Mouse (Mus musculus) lung, postnatal 14 days (tissue): ENCODE results near the gene Tie1.
"Not testable (repeated sequence)": the region's sequence is repeated elsewhere in the genome, so short reads cannot be mapped to it uniquely, and the experiment has no call there.

Source experiments
- DNase-seq: peaks from one replicate; pipeline ENCODE4 v3.0.0; 2021

The Tie1 gene

GRCm38 (mm10) chr4:118489717-118490132 is at the start of gene Tie1:
Gene Tie1, minus strand, starts transcription at chr4:118490061.
- DNase-seq = peak; percentile 73

- no peak for DNase-seq
Measured at GRCm38 (mm10) chr4:118537801-118538200, 47.9 kb upstream of the Tie1 start.

- no peak for DNase-seq
Measured at GRCm38 (mm10) chr4:118535610-118536009, 45.7 kb upstream of the Tie1 start.

GRCm38 (mm10) chr4:118533605-118534004 is 43.7 kb upstream of the Tie1 start:
- DNase-seq = no peak

- DNase-seq = no peak
Measured at GRCm38 (mm10) chr4:118533156-118533555, 43.3 kb upstream of the Tie1 start.

GRCm38 (mm10) chr4:118532663-118533062 is 42.8 kb upstream of the Tie1 start:
- DNase-seq = no peak

GRCm38 (mm10) chr4:118527720-118528119 is 37.9 kb upstream of the Tie1 start:
- DNase-seq = no peak

- no peak for DNase-seq
Measured at GRCm38 (mm10) chr4:118527335-118527681, 37.4 kb upstream of the Tie1 start.

- DNase-seq = peak; percentile 70
Measured at GRCm38 (mm10) chr4:118526408-118527334, 36.8 kb upstream of the Tie1 start, which contains the start of gene 2610528J11Rik. Gene 2610528J11Rik, plus strand, starts transcription at chr4:118526999.

- no peak for DNase-seq
Measured at GRCm38 (mm10) chr4:118525779-118526178, 35.9 kb upstream of the Tie1 start.

- DNase-seq = no peak
Measured at GRCm38 (mm10) chr4:118523976-118524375, 34.1 kb upstream of the Tie1 start.

- no peak for DNase-seq
Measured at GRCm38 (mm10) chr4:118522248-118522647, 32.4 kb upstream of the Tie1 start.

- DNase-seq = no peak
Measured at GRCm38 (mm10) chr4:118518208-118518607, 28.3 kb upstream of the Tie1 start.

GRCm38 (mm10) chr4:118517497-118518146 is 27.8 kb upstream of the Tie1 start:
- no peak for DNase-seq

- DNase-seq = peak; percentile 26
Measured at GRCm38 (mm10) chr4:118516699-118517496, 27.0 kb upstream of the Tie1 start.

GRCm38 (mm10) chr4:118509050-118509449 is 19.2 kb upstream of the Tie1 start:
- no peak for DNase-seq

GRCm38 (mm10) chr4:118507171-118507570 is 17.3 kb upstream of the Tie1 start:
- not testable (repeated sequence) for DNase-seq

- no peak for DNase-seq
Measured at GRCm38 (mm10) chr4:118505551-118505950, 15.7 kb upstream of the Tie1 start.

- no peak for DNase-seq
Measured at GRCm38 (mm10) chr4:118500792-118501191, 10.9 kb upstream of the Tie1 start.

GRCm38 (mm10) chr4:118500171-118500724 is 10.4 kb upstream of the Tie1 start:
- DNase-seq = no peak

GRCm38 (mm10) chr4:118490461-118490860 is 600 bp upstream of the Tie1 start:
- no peak for DNase-seq

GRCm38 (mm10) chr4:118476773-118477530 is 12.9 kb downstream of the Tie1 start:
- no peak for DNase-seq
